Mouse (Mus musculus) stomach, postnatal 0 days (tissue): ENCODE results near the gene Arih2.

Experiments used
- CTCF ChIP-seq: IDR thresholded peaks from 2 replicates; pipeline ENCODE4 v1.5.1; 2016; ENCODE audit warnings: antibody characterized with exemption, low read depth, mild to moderate bottlenecking, moderate library complexity
- EP300 ChIP-seq: optimal IDR thresholded peaks from 2 replicates; pipeline ENCODE3; 2016; ENCODE audit warnings: antibody characterized with exemption

- TF ChIP-seq CTCF: no peak
- TF ChIP-seq EP300: no peak
These were observed 77.7 kb downstream of the Arih2 start for GRCm38 (mm10) chr9:108571401-108571973.
